Mouse (Mus musculus) hindbrain, embryonic 12.5 days (tissue): ENCODE data around the gene Arl13a. TPM values are rescaled to one million over a fixed set of nuclear protein-coding genes. Genes with fewer than 3 reads are reported as not detected.

ENCODE experiments used
- ATAC-seq: fragments of 200-750 bp; cut with Nextera tagmentation; 2 replicates; pipeline ENCODE4 v1.8.0; 2017; ENCODE audit warnings: moderate TSS enrichment; ENCODE audit not compliant: low FRiP score
- H3K27ac ChIP-seq: fragments of 300-500 bp; sonication (generic); 2 replicates; pipeline ENCODE4 v1.5.1; 2016; ENCODE audit warnings: mild to moderate bottlenecking
- H3K27me3 ChIP-seq: fragments of 300-500 bp; sonication (generic); 2 replicates; pipeline ENCODE4 v1.6.1; 2016; ENCODE audit warnings: mild to moderate bottlenecking
- H3K36me3 ChIP-seq: fragments of 300-500 bp; sonication (generic); 2 replicates; pipeline ENCODE4 v1.6.1; 2016; ENCODE audit warnings: mild to moderate bottlenecking
- H3K4me1 ChIP-seq: fragments of 300-500 bp; sonication (generic); 2 replicates; pipeline ENCODE4 v1.6.1; 2016
- H3K4me2 ChIP-seq: fragments of 300-500 bp; sonication (generic); replicated peaks from 2 replicates; pipeline ENCODE4 v1.6.1; 2016; ENCODE audit warnings: mild to moderate bottlenecking
- H3K4me3 ChIP-seq: fragments of 300-500 bp; sonication (generic); 2 replicates; pipeline ENCODE4 v1.5.1; 2016; ENCODE audit warnings: mild to moderate bottlenecking
- H3K9ac ChIP-seq: fragments of 300-500 bp; sonication (generic); 2 replicates; pipeline ENCODE4 v1.6.1; 2016; ENCODE audit warnings: mild to moderate bottlenecking, moderate library complexity
- H3K9me3 ChIP-seq: fragments of 300-500 bp; sonication (generic); replicated peaks from 2 replicates; pipeline ENCODE4 v1.6.1; 2016; ENCODE audit warnings: mild to moderate bottlenecking
- WGBS: fragments of 180-500 bp; shearing (Covaris S2); methylation state at CpG from one replicate; pipeline ENCODE4 v1.1.7; 2016; 5-methylcytosine and 5-hydroxymethylcytosine counted together
- polyA plus RNA-seq: library from polyadenylated mRNA; unstranded; fragments of >200 nt; fragmentation: Nextera tagmentation; extraction: Ambion mirVana; gene quantifications from 2 replicates; pipeline ENCODE4 v1.2.1, GENCODE M21; 2016

Gene Arl13a
- polyA plus RNA-seq, 1 experiment from 2014 or later = not detected

DNA sequence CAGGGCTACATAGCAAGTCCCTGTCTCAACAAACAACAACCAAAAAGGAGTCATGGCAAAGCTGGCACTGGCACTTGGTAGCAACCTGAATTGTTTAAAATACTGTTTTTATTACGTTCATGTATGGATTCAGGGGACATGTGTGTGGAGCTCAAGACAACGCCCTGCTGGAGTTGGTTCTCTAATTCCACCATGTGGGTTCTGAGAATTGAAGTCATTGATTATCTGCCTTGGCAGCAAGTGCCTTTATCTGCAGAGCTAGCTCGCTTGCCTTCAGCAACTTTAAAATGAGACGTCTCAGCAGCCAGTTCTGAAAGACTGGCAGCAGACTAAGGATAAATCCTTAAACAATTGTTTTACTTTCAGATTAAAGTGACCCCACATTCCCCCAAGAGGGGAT lies 30.9 kb downstream of the Arl13a start:
- WGBS = 54% methylated on average over 4 of the region's 4 CpGs
- no peaks in the 10 kb centered on the region for H3K4me1 ChIP-seq
- H3K4me2 ChIP-seq = no peak overlapping the region
- no peaks in the 10 kb centered on the region for H3K9me3 ChIP-seq
- H3K4me3 ChIP-seq = no peak overlapping the region
- no peak overlapping the region for H3K27ac ChIP-seq
- H3K36me3 ChIP-seq = no peaks in the 10 kb centered on the region
- no peak overlapping the region for H3K9ac ChIP-seq
- no peak for ATAC-seq
- peaks cover 3% of the 10 kb centered on the region; the same call in 1 of the 2 replicates for H3K27me3 ChIP-seq

- Histone ChIP-seq H3K27me3 (peaks cover 3% of the 10 kb centered on the region; the same call in 1 of the 2 replicates), H3K4me3 (no peak overlapping the region), H3K9me3 (no peaks in the 10 kb centered on the region), H3K9ac (no peak overlapping the region), H3K4me2 (no peak overlapping the region), H3K36me3 (no peaks in the 10 kb centered on the region), H3K4me1 (no peaks in the 10 kb centered on the region), H3K27ac (no peak overlapping the region)
- no peak for ATAC-seq
- 82% methylated on average over 3 of the region's 3 CpGs for WGBS
These were observed 33.3 kb downstream of the Arl13a start for GRCm38 (mm10) chrX:134220618-134221017.

- Histone ChIP-seq H3K36me3 (no peaks in the 10 kb centered on the region), H3K9me3 (no peaks in the 10 kb centered on the region), H3K9ac (no peak within 1 kb of the TSS), H3K4me1 (no peaks in the 10 kb centered on the region), H3K4me2 (no peak within 1 kb of the TSS), H3K4me3 (no peak within 1 kb of the TSS), H3K27me3 (peaks cover 3% of the 10 kb centered on the region; the same call in 1 of the 2 replicates), H3K27ac (no peak within 1 kb of the TSS)
- WGBS = 57% methylated on average over 4 of the region's 4 CpGs
- no peak for ATAC-seq
These were observed 34.6 kb downstream of the Arl13a start, which contains the start of gene Nox1 for GRCm38 (mm10) chrX:134221856-134222255. Gene Nox1, minus strand, starts transcription at chrX:134221956.

DNA sequence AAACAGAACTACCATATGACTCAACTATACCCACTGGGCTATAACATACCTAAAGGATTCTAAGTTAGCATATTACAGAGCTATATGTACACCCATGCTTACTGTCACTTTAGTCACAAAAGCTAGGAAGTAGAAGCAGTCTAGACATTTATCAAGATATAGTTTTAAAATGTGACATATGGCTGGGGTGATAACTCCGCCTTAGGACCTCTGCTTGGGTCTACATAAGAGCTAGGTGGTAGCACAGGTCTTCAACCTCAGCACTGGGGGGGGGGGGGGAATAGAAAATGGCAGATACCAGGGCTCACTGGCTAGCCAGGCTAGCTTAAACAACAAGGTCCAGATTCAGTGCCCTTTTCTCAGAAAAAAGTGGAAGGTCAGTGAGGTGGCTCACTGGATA lies 45.7 kb downstream of the Arl13a start:
- Histone ChIP-seq H3K27ac (no peak overlapping the region), H3K9ac (no peak overlapping the region), H3K4me3 (no peak overlapping the region), H3K27me3 (no peaks in the 10 kb centered on the region), H3K4me2 (no peak overlapping the region), H3K9me3 (no peaks in the 10 kb centered on the region), H3K36me3 (no peaks in the 10 kb centered on the region), H3K4me1 (no peaks in the 10 kb centered on the region)
- no peak for ATAC-seq
- 92% methylated on average over 1 of the region's 1 CpGs for WGBS

- Histone ChIP-seq H3K4me2 (no peak overlapping the region), H3K4me1 (no peaks in the 10 kb centered on the region), H3K4me3 (no peak overlapping the region), H3K27ac (no peak overlapping the region), H3K9ac (no peak overlapping the region), H3K9me3 (no peaks in the 10 kb centered on the region), H3K27me3 (no peaks in the 10 kb centered on the region), H3K36me3 (no peaks in the 10 kb centered on the region)
- 97% methylated on average over 10 of the region's 10 CpGs for WGBS
- ATAC-seq = no peak
These were observed 51.0 kb downstream of the Arl13a start for GRCm38 (mm10) chrX:134238266-134238665.

DNA sequence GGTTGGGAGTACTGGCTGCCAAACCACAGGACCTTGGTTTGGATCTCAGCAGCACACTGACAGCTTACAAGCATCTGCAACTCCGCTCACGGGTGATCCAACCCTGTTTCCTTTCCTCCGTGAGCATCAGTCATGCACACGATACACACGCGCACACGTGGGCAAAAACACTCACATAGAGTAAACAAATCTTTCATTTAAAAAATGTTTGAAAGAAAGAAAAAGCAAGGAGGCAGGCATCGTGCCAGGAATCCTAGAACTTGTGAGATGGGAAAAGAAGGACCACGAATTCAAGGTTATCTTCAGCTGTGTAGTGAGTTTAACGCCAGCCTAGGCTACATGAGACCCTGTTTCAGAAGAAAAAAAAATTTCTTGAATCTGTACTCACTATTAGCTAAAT lies 58.6 kb downstream of the Arl13a start:
- ATAC-seq = no peak
- no peaks in the 10 kb centered on the region for H3K36me3 ChIP-seq
- H3K4me2 ChIP-seq = no peak overlapping the region
- no peak overlapping the region for H3K4me3 ChIP-seq
- no peaks in the 10 kb centered on the region for H3K27me3 ChIP-seq
- H3K9me3 ChIP-seq = no peaks in the 10 kb centered on the region
- H3K27ac ChIP-seq = no peak overlapping the region
- H3K4me1 ChIP-seq = no peaks in the 10 kb centered on the region
- 94% methylated on average over 10 of the region's 10 CpGs for WGBS
- no peak overlapping the region for H3K9ac ChIP-seq

DNA sequence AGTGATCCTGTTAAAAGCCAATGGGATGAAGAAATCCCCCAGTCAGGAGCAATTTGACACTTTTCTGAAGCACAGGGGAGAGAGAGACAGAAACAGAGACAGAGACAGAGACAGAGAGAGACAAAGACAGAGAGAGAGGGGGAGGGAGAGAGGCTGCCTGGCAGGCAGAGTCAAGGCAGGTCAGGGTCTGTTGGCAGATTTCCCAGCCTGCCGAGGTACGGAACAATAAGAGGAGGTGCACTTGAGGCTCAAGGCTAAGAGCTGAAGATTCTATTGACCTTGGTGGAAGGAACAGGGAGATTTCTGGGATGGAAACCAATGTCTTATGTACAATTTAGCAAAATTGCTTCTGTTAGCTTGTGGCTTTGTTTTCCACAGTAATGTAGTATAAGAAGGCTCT lies 60.9 kb downstream of the Arl13a start:
- Histone ChIP-seq H3K9me3 (no peaks in the 10 kb centered on the region), H3K4me3 (no peak overlapping the region), H3K4me1 (no peaks in the 10 kb centered on the region), H3K27me3 (no peaks in the 10 kb centered on the region), H3K27ac (no peak overlapping the region), H3K9ac (no peak overlapping the region), H3K4me2 (no peak overlapping the region), H3K36me3 (no peaks in the 10 kb centered on the region)
- 85% methylated on average over 2 of the region's 2 CpGs for WGBS
- ATAC-seq = no peak

Other genes with a start within 250 kb of the Arl13a start
- gene Sytl4, start 205.7 kb upstream of the Arl13a start, polyA plus RNA-seq = 1.6 and 2.2 TPM in 2 replicates
- gene Cstf2, start 128.3 kb upstream of the Arl13a start, polyA plus RNA-seq = 70.2 and 70.5 TPM in 2 replicates
- 0.09 and 0.13 TPM in 2 replicates for gene Xkrx, start 25.4 kb upstream of the Arl13a start, polyA plus RNA-seq
- gene Nox1, start 34.5 kb downstream of the Arl13a start, polyA plus RNA-seq = 0.09 TPM in 1 of 2 replicates, not detected in the other
- gene Trmt2b, start 89.5 kb downstream of the Arl13a start, polyA plus RNA-seq = 7.7 and 8.8 TPM in 2 replicates
- 47.4 and 49.9 TPM in 2 replicates for gene Tmem35a, start 107.7 kb downstream of the Arl13a start, polyA plus RNA-seq
- 12.7 and 17.7 TPM in 2 replicates for gene Cenpi, start 120.6 kb downstream of the Arl13a start, polyA plus RNA-seq
- gene Drp2, start 217.1 kb downstream of the Arl13a start, polyA plus RNA-seq = 13.0 and 13.9 TPM in 2 replicates